Mouse (Mus musculus): Measurements from ENCODE around the gene Xpr1.

DNA sequence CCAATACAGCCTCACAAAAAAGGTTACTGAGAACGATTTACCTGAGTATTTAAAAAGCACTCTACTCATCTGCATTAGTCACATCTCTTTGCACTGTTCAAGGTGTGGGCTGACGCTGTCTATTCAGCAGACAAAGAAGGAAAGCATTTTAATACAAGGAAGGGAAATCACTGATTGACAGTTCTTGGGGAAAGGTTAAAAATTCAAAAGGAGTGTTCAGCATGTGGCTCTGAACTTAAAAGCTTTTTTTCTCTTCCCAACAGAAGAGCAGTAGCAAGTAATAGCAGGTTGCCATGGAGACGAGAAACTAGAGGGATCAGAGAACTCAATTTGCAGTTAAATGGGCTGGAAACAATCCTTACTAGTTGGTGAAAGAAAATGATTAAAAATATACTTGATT is 110.3 kb downstream of the Xpr1 start:
- no peak for TF ChIP-seq CTCF (IDR thresholded peaks at IDR 0.05; ENCODE audit: control insufficient read depth, insufficient read depth, insufficient replicate concordance, low read depth, low read length)
- TF ChIP-seq POLR2A (IDR thresholded peaks at IDR 0.05; ENCODE audit: control insufficient read depth, low read depth, low read length): no peak

Measured in testis, adult 2 months (tissue).